Mouse (Mus musculus) bone marrow macrophage, adult 2 months (primary cell): ENCODE data around the gene Trappc10. TPM values are rescaled to one million over a fixed set of nuclear protein-coding genes. Genes with fewer than 3 reads are reported as not detected.

Experiments used
- H3K27ac ChIP-seq: 2 replicates; pipeline ENCODE4 v1.5.1; 2012; ENCODE audit warnings: low read depth, low read length; ENCODE audit not compliant: insufficient read depth
- H3K4me1 ChIP-seq: 2 replicates; pipeline ENCODE4 v1.6.1; 2012; ENCODE audit warnings: low read length; ENCODE audit not compliant: control insufficient read depth, insufficient read depth
- H3K4me3 ChIP-seq: 2 replicates; pipeline ENCODE4 v1.5.1; 2012; ENCODE audit warnings: mild to moderate bottlenecking, low read length, moderate library complexity; ENCODE audit not compliant: insufficient read depth
- CTCF ChIP-seq: IDR thresholded peaks from 2 replicates; pipeline ENCODE4 v1.5.1; 2012; ENCODE audit warnings: low read depth, mild to moderate bottlenecking, low read length, moderate library complexity
- POLR2A ChIP-seq: IDR thresholded peaks from 2 replicates; pipeline ENCODE4 v1.6.1; 2012; ENCODE audit warnings: mild to moderate bottlenecking, low read depth, low read length, borderline replicate concordance
- polyA plus RNA-seq: library from polyadenylated mRNA; stranded (reverse); fragments of >200 nt; gene quantifications from 2 replicates; pipeline ENCODE4 v1.2.4, GENCODE M21; 2012; ENCODE audit not compliant: missing spikeins, insufficient read depth, insufficient read length

Trappc10 gene
- polyA plus RNA-seq, 1 experiment: 29.6 TPM

DNA sequence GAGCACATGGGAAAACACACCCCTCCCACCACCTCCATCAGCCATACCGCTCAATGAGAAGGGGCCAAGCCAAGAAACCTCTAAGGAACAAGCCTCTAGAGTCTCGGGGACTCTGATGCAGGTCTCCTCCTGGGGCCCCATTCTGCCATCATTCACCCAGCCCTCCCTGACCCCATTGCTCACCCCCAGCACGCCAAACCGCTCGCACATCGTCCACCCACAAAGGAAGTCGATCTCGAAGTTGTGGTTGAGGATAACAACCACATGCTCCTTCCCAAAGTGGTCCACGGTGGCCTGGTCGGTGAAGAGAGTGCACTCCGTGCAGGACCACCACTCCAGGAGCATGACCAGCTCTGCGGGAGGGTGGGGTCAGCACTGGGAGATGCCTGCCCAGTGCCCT, 40.4 kb upstream of the Trappc10 start:
- no peak overlapping the region for H3K4me3 ChIP-seq
- H3K27ac ChIP-seq: no peak overlapping the region
- TF ChIP-seq CTCF: no peak
- TF ChIP-seq POLR2A: no peak
- H3K4me1 ChIP-seq: no peaks in the 10 kb centered on the region

DNA sequence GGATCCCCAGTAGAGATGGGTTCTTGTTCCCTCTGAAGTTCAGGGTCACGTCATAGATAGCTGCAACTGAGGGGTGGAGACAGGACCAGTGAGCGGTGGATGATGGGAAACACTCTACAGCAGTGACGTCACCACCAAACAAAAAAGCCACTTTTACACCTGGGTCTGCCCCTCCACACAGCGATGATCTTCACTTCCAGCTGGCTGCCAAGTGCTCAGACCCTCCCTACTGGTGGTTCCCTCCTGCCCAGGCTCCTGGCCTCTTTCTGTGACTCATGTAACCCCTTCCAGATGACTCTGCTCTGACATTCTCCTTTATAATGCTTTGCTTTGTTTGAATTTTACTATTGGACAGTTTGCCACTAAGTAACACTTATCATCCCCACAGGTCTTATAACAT, 38.0 kb upstream of the Trappc10 start:
- Histone ChIP-seq H3K4me1 (no peaks in the 10 kb centered on the region), H3K4me3 (no peak overlapping the region), H3K27ac (no peak overlapping the region)
- TF ChIP-seq POLR2A (no peak), CTCF (no peak)

DNA sequence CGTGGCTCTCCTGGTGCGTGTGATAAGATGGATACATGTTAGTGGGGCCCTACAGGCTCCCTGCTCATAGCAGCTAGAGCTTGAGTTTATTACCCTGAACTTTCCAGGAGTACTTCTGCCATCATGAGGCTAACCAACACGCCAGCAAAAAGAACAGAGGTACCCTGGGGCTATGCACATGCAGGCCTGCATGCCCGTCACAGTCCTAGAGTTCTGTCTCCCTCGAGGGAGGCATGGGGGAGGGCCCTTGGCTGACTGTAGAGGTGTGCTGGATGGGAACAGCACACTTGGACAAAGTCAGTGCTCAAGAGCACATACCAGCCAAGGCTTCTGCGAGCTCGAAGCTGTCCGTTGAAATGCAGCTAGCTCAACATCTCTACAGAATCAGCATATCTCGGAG, 36.0 kb upstream of the Trappc10 start:
- no peak overlapping the region for H3K4me3 ChIP-seq
- no peak for TF ChIP-seq POLR2A
- no peak for TF ChIP-seq CTCF
- H3K27ac ChIP-seq: no peak overlapping the region
- no peaks in the 10 kb centered on the region for H3K4me1 ChIP-seq

DNA sequence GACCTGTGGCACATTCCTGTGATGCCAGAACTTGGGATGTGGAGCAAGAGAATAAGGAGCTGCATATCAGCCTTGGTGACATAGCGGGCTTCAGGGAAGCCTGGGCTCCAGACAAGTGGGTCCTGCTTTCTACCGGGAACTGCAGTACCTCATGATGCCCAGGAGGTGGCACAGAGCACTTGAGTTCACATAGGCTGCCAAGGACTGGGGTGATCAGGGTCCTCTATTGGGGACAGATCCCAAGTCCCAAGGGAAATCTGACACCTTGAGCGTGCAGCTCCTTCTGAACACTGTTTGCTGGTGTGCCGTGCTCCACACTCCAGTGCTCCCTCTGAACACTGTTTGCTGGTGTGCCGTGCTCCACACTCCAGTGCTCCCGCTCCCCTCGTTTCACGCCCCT, 34.8 kb upstream of the Trappc10 start:
- no peak overlapping the region for H3K4me3 ChIP-seq
- H3K4me1 ChIP-seq: no peaks in the 10 kb centered on the region
- no peak overlapping the region for H3K27ac ChIP-seq
- TF ChIP-seq CTCF: peak; percentile 78
- no peak for TF ChIP-seq POLR2A

DNA sequence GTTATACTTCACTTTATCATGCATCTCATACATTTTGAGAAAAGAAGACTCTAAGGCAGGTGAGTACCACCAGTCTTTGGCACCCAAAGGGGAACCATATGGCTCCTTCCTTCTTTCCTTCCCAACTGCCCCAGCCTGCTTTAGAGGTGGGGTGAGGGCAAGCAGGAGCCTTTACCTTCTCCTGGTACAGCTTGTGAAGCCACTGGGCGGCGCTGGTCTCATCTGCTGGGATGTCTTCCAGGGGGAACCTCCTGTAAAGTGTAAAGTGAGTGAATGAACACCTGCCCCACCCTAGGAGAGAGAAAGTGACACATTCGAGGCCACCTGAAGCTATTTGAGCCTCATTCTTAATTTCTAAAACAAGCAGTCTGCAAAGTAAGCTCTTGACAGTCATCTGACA, 33.4 kb upstream of the Trappc10 start:
- H3K4me1 ChIP-seq: no peaks in the 10 kb centered on the region

DNA sequence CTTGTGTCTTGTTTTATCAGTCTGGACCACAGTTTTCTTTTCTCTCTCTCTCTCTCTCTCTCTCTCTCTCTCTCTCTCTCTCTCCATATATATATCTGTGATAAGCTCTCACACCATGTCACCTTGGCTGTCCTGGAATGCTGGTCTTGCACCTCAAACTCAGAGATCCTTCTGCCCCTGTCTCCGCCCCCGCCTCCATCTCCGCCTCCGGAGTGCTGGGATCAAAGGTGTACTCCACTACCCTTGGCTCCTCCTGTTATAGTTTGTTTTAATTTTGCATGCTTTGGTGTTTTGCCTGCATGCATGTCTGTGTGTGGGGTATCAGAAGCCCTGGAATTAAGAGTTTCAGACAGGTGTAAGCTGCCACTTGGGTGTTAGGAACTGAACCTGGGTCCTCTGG, 31.8 kb upstream of the Trappc10 start:
- Histone ChIP-seq H3K4me3 (no peak overlapping the region), H3K4me1 (no peaks in the 10 kb centered on the region), H3K27ac (no peak overlapping the region)
- TF ChIP-seq POLR2A (no peak), CTCF (no peak)

More for the DNA sequence above, 33.4 kb upstream of the Trappc10 start:
- Histone ChIP-seq H3K27ac (no peak overlapping the region), H3K4me3 (no peak overlapping the region)
- TF ChIP-seq POLR2A: no peak
- TF ChIP-seq CTCF: no peak

DNA sequence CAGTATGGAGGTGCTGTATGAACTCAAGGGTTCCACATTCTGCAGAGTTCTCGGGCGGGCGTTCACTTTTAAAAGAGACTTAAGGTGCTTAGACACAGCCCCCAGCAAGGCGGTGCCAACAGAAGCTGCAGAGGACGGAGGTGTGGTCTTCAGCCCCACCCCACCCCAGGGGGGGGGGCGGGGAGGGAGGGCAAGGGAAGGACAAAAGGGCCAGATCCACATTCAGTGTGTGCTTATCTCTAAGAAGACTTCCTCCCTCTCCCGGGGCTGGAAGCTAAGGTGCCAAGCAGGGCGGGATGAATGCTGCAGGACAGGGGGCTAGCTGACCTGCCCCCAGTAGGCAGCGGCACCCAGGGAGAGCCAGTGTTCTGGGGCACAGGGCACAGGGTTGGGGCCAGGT, 28.5 kb upstream of the Trappc10 start:
- Histone ChIP-seq H3K27ac (no peak overlapping the region), H3K4me3 (no peak overlapping the region), H3K4me1 (no peaks in the 10 kb centered on the region)
- TF ChIP-seq POLR2A: no peak
- TF ChIP-seq CTCF: no peak

DNA sequence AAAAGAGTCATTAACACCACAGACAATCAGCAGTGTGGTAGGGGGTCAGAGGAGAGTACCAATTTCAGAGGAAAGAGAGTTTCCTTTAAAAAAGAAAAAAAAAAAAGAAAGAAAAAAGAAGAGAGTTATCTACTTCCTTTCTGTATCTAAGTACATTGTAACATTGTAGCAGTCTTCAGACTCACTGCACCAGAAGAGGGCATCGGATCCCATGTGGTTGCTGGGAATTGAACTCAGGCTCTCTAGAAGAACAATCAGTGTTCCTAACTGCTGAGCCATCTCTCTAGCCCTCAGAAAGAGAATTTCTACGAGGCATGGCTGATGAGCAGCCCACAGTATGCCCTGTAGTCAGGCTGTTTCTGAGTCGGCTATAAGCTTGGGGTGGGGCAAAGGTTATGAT, 21.4 kb upstream of the Trappc10 start:
- Histone ChIP-seq H3K27ac (no peak overlapping the region), H3K4me1 (peaks cover 17% of the 10 kb centered on the region), H3K4me3 (no peak overlapping the region)
- no peak for TF ChIP-seq POLR2A

DNA sequence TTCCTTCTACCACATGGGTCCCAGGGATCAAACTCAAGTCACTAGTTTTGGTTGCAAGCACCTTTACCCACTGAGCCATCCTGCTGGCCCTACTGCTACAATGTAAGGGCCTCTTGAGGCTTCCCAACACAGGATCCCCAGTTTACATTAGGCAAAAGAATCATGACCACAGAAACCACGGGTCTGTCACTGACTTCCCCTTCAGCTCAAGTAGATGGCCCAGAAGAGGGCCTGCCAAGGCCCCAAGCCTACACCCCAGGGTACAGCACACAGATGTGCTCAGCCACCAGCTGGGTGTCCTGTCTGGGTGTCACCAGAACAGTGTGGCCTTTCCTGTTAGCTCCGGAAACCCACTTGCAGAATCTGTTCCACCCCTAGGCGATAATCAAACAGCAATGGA, 20.3 kb upstream of the Trappc10 start:
- TF ChIP-seq POLR2A (no peak), CTCF (no peak)
- H3K4me3 ChIP-seq: no peak overlapping the region
- peak overlapping the region; percentile 47 for H3K27ac ChIP-seq
- peaks cover 17% of the 10 kb centered on the region for H3K4me1 ChIP-seq

DNA sequence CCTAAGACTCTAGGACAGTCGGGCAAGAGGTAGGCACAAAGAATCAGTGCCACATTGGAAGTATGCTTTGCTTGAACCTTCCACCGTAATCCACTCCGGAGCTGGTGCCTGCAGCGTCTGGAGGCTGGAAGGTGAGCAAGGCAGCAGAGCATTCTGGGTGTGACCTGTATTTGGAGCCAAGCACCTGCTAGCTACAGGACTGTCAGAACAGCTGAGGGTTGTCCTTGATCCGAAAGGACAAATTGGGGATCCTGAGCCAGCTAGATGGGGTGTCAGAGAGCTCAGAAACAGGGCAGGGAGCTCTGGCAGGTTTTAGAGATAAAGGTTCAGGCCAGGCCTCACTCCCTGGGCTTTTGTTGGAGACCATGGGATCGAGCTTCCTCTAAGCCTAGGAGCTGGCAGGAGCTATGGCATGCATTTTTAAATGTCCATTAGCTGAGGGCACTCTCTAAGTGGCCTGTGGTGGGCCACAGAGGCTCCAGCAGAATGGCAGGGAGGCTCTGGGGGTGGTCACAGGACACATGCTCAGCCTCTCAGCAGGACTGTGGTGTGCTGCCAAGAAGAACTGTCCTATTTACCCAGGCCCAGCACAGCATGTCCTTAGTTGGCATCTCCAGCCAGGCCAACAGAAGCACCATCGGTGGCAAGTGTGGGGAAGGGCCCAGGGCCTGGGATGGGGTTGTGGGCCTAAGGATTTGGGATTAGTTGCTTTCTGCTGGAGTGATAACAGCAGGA, 16.6 kb upstream of the Trappc10 start:
- Histone ChIP-seq H3K27ac (no peak overlapping the region), H3K4me1 (peaks cover 18% of the 10 kb centered on the region), H3K4me3 (no peak overlapping the region)
- TF ChIP-seq POLR2A (no peak), CTCF (no peak)

DNA sequence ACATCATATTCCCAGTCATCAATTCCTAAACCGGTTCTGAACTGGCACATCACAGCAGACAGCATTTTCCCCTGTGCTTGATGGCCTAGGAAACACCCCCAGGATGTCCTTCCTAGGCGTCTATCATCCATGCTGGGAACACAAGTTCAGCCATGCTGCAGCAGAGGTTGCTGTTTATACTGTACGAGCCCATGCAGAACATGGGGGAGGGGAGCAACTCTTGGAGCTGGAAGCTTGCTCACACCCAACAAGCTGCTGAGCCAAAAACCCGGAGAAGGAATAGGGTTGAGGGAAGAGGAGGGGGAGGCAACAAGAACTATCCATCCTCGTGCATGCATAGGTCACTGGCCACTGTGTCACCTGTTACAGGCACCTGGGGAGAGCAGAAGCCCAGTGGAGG, 15.9 kb upstream of the Trappc10 start:
- H3K27ac ChIP-seq: no peak overlapping the region
- H3K4me1 ChIP-seq: peaks cover 21% of the 10 kb centered on the region
- no peak overlapping the region for H3K4me3 ChIP-seq
- TF ChIP-seq CTCF (no peak), POLR2A (no peak)
